Mouse (Mus musculus): ENCODE data around the gene Ccdc148. TPM values are rescaled to one million over a fixed set of nuclear protein-coding genes. Genes with fewer than 3 reads are reported as not detected.

Gene Ccdc148
- 0.40 TPM for total RNA-seq (2023)

GRCm38 (mm10) chr2:59160605-59160963 is at the start of gene Ccdc148, which contains the start of gene Pkp4:
Gene Ccdc148, minus strand, starts transcription at chr2:59160683.
Gene Pkp4, plus strand, starts transcription at chr2:59160850.

GRCm38 (mm10) chr2:58859134-58859533 is 301.3 kb downstream of the Ccdc148 start, which contains the start of gene Gm11099:
Gene Gm11099, plus strand, starts transcription at chr2:58859434.

Other genes starting within 250 kb of the Ccdc148 start
- 24.8 TPM for gene Pkp4, start 167 bp upstream of the Ccdc148 start, total RNA-seq (2023)